ENCODE assay signal across 8 mouse cellular contexts in genomic region chr1:176813292-176814035, GRCm38 (mm10). TPM values are rescaled to one million over a fixed set of nuclear protein-coding genes. Genes with fewer than 3 reads are reported as not detected.
DNase-seq lines count a peak whose midpoint lies in the region; ATAC-seq lines count a peak whose summit lies in the region.

No protein-coding gene starts in this region.

- WGBS in hindbrain, embryonic 15.5 days: under 1% methylated on average over 58 of the region's 75 CpGs

- peak overlapping the region; percentile 98 for H3K27ac ChIP-seq in hindbrain, embryonic 15.5 days (replicated peaks)

- H3K9me3 ChIP-seq in hindbrain, embryonic 15.5 days: no peaks in the 10 kb centered on the region

- ATAC-seq in hindbrain, embryonic 15.5 days (ENCODE audit: low FRiP score, low read depth): peak; percentile 68
- ATAC-seq in megakaryocyte progenitor cell, adult 5-6 weeks (replicated peaks; ENCODE audit: poor library complexity): peak; percentile 30

- peak overlapping the region; percentile 97 for H3K4me3 ChIP-seq in hindbrain, embryonic 15.5 days

- H3K4me2 ChIP-seq in hindbrain, embryonic 15.5 days: peak overlapping the region; percentile 61

- no peaks in the 10 kb centered on the region for H3K27me3 ChIP-seq in hindbrain, embryonic 15.5 days

- peaks cover 34% of the 10 kb centered on the region for H3K4me1 ChIP-seq in hindbrain, embryonic 15.5 days (replicated peaks)

- intact Hi-C loops in left cerebral cortex, postnatal 14 days (cut with DNase I): no loop called here

- H3K36me3 ChIP-seq in hindbrain, embryonic 15.5 days: no peaks in the 10 kb centered on the region

- DNase-seq in T-cell, adult 2 months (ENCODE audit: low spot score): peak; percentile 55
- DNase-seq in cerebellum, postnatal 25 days: peak; percentile 81 to 86
- peak; percentile 38 to 59 for DNase-seq in frontal cortex, postnatal 25 days (ENCODE audit: low spot score in 2 of 2)
- peak; percentile 77 to 85 for DNase-seq in left cerebral cortex, postnatal 14 days (ENCODE audit: low spot score in 2 of 2)
- DNase-seq in right cerebral cortex, postnatal 10 days (ENCODE audit: low spot score in 2 of 2): peak; percentile 84 to 88
- DNase-seq in urinary bladder, postnatal 25 days (ENCODE audit: low spot score): peak; percentile 36

- H3K9ac ChIP-seq in hindbrain, embryonic 15.5 days: peak overlapping the region; percentile 96

RNA-seq across cellular contexts. Expression of gene Cep170, which starts 0.4 kb away (rescaled TPM):
- 97.9 and 109 TPM in 2 replicates for polyA plus RNA-seq in hindbrain, embryonic 15.5 days (2015; fragmentation: Nextera tagmentation; extraction: Ambion mirVana)
- total RNA-seq in left cerebral cortex, postnatal 14 days (2021): 100 to 1,000 TPM; 125 to 130 TPM
- total RNA-seq in megakaryocyte progenitor cell, adult 5-6 weeks (2015): 32.9 and 42.4 TPM in 2 replicates
- total RNA-seq in megakaryocyte progenitor cell, adult 5-6 weeks (2017): 28.2 and 32.0 TPM in 2 replicates

RNA-seq across cellular contexts. Expression of gene Sdccag8, which starts 1.0 kb away (rescaled TPM):
- 22.8 and 25.8 TPM in 2 replicates for polyA plus RNA-seq in hindbrain, embryonic 15.5 days (2015; fragmentation: Nextera tagmentation; extraction: Ambion mirVana)
- 10 to 100 TPM; 10.6 to 13.6 TPM for total RNA-seq in left cerebral cortex, postnatal 14 days (2021)
- total RNA-seq in megakaryocyte progenitor cell, adult 5-6 weeks (2015): 9.4 and 12.8 TPM in 2 replicates
- 23.2 and 25.4 TPM in 2 replicates for total RNA-seq in megakaryocyte progenitor cell, adult 5-6 weeks (2017)

Comparison
In these comparisons a context has a peak if more than half of its experiments do, and no peak if none do; other contexts are left out.
1. Peak in every context shown above with its lines: DNase-seq, ATAC-seq, H3K4me3 ChIP-seq and H3K27ac ChIP-seq.
2. DNase-seq: peak in every context shown above with its lines; median percentile 86 in right cerebral cortex, postnatal 10 days; 84 in cerebellum, postnatal 25 days; 81 in left cerebral cortex, postnatal 14 days; 55 in T-cell, adult 2 months; 48 in frontal cortex, postnatal 25 days; 36 in urinary bladder, postnatal 25 days.